Mouse (Mus musculus) naive thymus-derived CD4-positive, alpha-beta T cell, adult 2 months (primary cell): Measurements from ENCODE around the gene Kcnmb2.

Experiments
- DNase-seq: peaks from one replicate; pipeline ENCODE4 v3.0.0-alpha.2; 2011; ENCODE audit warnings: low read depth

Kcnmb2 gene

DNA sequence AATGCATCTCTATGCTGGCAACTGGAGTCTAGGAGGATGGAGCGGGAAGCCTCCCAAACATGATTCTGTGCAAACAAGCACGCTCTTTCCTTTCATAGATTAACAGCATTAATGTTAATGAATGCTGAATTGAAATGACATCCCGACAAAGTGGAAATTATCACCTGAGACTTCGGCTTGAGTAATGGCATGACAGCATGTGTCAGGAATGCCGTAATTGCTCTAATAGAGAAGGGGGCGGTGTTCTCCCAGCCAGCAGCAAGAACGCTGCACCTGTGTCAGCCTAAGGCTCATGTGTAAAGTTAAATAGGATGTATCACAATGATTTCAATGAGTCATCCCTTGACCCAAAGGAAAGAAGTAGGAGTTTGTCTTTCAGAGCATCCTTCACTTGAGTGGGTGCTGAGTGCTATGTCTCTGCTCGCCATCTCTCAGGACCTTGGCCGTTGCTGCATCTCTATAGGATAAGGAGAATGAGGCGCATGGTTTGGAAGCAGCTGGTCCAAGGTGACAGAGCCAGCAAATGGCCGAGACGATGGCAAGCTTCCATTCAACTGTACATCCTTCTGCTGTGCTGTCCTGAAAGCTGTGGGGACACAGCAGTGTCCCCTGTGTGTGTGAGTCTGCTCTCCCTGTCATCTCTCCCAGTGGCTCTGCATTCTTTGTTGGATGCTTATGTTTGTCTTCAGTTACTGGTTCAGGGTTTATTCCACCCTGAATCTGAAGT, 110.1 kb downstream of the Kcnmb2 start:
- no peak for DNase-seq

DNA sequence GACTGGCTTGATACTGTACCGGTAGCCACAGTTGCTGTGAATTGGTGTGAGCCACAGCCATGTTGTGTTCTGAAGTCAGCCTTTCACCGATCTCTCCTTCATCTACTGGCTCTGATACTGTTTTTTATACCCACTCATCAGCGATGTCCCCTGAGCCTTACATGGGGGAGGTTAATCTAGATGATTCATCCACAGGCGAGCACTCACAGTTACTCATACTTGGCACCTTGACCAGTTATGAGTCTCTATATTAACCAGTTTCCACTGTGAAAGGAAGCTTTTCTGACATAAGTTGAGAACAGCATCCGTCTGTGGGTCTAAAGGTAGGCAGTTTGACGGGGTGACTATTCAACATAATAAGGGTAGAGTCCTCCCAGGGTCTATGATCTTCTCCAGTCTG, 118.7 kb downstream of the Kcnmb2 start:
- DNase-seq = no peak

DNA sequence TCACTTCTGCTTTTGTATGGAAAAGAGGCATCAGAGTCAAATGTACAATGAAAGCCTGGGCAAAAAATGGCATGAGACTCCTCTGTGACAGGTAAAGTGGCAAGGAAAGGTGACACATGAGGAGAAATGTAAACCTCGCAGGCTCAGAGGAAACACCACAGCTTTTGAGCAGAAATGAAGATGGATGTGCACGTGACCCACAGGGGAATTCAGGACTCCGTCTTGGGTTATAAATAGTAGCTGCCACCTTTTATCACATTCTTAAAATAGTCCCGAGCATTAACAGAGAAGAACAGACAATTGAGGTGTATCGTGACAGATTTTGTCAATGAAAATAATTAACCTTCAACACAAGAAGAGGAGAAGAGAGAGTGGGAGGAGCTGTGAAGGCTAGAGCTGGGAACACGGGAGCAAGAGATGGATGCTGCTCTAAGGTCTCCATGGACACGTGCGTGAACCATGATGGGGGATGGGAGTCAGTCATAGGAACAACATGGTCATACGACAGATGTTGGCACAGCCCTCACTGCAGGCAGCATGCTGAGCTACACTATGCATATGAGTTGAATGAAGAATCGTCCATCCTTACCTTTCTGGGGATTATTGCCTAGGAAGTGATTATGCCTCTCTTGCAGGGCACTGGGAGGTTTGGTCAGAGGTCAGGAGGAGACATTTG, 127.2 kb downstream of the Kcnmb2 start:
- no peak for DNase-seq

DNA sequence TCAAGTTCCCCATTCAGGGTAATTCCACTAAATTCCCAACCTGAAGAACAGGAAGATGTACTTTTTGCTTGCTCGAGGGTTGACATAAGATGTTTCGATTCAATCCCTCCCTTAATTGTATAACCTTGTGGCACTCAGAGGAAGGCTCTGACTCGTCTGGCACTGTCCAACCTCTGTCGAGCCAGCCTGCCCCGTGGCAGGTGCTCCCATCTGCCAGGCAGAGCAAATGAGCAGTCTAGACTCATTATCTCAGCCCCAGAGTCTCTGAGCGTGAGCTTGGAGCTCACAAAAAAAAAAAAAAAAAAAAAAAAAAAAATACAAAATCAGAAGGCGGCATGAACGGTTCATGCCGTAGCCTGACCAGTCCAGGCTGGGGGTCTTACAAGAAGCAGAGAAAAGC, 130.1 kb downstream of the Kcnmb2 start:
- DNase-seq = no peak

DNA sequence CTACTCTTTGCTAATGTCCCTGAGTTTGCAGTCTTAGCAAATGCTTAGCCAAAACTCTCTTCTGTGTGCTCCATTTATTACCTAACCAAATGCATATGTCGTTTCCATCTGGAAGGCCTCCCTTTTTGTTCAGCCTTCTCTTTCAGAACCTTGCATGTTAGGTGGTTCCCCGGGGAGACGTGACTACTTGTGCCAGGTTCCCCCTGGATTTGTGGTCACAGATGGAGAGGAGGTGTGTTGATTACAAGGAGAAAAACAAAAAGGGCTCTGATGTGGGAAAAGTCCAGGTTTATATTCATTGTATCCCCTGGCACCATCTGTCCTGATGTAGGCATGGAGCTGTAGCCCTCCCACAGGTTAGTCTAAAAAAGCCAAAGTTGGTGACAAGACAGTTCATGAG, 141.5 kb downstream of the Kcnmb2 start:
- DNase-seq = no peak

DNA sequence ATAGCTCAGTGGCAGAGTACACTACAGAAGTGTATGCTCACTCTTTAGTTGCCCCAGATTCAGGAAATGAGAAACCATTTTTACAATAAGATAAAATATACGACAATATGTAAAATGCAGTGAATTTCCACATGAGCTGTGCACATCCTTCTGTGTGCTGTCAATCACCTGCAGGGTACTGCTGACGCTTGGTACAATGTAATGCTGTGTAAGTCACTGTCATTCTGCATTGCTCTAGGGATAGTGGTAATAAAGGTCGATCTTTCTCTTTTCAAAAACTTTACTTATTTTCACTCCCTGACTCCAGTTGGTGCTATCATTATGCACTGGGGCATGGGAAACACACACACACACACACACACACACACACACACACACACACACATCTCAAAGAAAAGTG, 146.5 kb downstream of the Kcnmb2 start:
- DNase-seq = no peak

DNA sequence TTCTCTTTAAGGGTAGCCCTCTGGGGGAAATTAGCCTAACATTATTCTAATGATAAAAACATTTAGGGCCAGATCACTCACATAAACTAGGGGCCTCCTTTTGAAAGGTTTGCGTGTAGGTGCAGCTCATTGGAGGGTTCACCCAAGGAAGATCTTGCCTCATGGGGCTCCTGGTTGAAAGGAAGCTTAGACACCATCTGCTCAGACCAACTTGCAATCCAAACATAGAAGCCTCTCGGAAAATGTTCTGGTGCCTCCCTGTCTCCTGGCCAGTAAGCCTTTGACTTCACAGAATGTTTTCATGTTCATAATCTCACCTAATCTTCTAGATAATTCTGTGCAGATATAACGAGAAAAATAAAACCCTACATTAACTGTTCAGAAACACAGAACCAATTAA, 150.3 kb downstream of the Kcnmb2 start:
- no peak for DNase-seq

DNA sequence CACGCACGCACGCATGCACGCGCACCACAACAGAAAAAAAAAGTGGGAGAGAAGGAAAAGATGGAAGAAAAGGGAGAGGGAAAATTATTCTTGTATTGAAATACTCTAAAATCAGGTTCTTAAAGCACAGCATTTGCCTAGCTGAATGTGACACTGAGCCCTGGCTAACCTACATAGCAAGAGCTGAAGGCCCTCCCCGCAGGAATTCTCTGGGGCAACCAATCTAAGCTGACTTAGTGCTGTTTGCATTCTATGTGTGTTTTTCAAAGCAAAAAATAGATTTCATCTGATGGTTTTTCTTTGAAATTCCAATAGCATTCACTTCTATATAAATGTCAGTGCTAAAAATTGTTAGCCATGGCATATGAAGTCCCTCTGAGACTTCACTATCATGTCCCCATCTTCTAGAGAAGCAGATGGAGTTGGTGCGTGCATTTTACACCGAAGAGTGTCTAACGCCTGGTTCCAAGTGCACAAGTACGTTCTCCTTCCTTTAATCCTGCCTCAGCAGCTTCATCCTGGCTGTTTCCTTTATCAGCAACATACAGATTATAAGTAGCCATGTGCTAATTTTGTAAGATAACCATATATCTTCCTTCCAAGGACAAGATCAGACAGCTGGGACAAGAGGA, 151.4 kb downstream of the Kcnmb2 start:
- no peak for DNase-seq

DNA sequence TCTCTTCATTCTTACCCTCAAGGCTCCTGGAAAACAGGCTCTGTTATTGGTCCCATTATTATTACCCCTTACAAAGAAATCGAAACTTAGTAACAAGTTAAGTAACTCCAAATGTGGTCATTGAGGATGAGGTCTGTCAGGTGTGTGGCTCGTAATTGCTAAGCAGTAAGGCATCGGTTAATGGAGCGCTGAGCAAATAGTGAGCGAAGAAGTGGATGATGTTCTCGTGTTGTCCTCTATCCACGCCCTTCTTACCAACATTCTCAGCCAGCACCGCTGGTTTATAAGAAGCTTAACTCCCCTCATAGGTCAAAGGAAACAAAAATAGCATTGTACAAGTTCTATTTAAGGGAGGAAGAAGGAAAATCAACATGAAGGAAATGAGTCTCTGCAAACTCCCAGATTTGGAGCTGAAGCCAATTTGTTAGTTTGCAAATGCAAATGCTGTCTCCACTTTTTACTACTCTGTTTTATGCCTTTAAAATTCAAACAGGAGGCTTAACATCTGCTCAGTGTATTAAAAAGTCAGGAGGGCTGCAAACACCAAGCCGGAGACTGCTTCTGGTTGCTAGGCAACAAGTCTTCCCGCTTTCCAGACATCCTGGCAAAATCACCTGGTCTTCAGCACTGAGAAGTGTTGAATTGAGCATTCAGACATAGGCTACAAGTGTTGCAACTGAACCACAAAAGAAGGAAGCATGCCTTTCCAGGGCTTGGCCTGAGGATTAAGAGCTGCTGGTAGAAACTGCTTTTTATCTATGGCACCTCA, 157.8 kb downstream of the Kcnmb2 start:
- no peak for DNase-seq

DNA sequence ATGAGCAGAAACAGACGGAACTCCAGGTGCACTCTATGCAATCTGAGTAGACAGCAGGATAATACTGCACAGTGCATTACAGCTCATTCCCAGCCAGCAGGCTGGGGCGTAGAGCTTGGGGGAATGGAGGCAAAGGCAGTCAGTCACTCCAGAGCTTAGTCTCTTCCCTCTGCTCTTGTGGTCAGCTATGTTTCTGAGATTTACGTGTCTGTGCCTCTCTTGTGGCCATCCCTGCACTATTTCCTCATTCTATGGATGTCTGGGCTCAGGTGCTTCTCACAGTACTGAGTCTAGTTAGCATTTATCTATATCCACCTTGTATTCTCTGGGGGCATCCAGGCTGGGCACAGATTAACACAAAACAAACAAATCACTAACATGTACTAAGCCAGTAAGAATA, 160.4 kb downstream of the Kcnmb2 start:
- no peak for DNase-seq

DNA sequence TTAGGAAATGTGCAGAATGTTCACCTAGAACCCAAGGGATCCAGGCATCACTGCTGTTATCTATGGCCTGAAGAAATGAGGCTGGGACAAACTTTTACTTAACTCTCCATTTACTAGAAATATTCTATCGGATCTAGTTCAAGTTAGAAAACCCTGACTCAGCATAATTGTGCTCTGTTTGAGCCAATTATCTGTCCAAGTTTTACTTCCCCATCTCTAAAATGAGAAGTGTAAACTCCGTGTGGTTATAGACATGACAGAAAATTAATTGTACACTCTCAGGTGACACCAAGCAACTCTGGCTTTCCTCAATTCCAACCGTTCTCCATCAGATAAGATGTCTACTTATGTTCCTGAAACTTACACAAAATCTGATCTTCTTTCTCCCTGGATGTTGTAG, 161.0 kb downstream of the Kcnmb2 start:
- no peak for DNase-seq

DNA sequence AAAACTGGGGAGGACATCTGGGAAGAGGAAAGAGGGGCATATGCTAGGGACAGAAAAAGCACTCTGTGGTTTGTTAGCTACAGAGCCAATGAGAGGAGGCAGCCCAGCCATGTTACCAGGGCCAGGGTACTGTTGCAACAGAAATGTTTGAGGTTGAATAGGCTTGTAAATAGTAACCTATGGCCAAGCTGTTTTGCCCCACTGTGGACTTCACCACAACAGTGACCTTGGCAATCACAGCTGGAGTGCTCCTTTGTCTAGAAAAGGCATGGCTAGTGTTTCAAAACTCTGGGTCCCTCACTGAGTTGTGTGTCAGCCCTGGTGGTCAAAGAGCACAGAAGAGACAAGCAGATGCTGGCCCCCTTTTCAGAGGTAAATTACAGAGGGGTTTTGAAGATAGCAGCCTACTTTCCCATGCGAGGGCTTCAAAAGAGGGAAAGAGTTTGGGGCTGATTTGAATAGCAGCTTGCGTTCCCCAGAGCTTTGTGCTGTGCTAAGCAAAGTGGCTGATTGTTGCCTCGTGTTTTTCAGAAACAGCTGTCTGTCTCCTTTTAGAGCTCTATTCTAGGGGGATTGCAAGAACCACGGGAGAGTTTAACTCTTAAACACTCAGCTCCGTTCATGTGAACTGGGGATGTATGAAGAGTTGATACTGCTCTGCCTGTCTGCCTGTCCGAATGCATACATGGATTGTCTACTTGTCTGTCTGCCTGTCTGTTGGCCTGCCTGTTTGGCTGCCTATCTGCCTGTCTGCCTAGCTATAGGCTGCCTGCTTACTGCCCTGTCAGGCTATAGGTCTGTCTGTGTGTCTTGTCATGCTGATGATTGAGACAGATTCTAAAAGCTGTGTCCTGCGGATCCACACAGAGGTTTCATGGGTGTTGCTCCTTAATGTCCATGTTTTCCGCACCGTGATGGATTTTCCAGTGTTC, 165.0 kb downstream of the Kcnmb2 start:
- DNase-seq = no peak

DNA sequence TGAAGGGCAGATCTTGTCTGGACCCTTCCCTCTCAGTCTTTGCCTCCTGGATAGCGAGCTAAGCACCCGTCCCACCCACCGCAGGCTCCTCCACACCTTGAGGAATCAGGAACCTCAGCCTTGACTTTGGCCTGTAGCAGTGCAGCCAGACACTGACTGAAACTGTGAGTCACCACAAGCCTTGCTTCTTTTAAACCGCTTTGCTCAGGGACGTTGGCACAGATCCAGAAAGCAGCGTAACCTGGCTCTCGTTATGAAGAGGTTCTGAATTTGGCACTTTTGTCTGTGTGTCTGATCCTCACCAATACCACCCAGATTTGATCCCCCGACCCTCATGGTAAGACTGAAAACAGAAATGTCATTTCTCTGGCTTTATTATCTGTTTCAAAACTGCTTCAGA, 171.6 kb downstream of the Kcnmb2 start:
- no peak for DNase-seq

DNA sequence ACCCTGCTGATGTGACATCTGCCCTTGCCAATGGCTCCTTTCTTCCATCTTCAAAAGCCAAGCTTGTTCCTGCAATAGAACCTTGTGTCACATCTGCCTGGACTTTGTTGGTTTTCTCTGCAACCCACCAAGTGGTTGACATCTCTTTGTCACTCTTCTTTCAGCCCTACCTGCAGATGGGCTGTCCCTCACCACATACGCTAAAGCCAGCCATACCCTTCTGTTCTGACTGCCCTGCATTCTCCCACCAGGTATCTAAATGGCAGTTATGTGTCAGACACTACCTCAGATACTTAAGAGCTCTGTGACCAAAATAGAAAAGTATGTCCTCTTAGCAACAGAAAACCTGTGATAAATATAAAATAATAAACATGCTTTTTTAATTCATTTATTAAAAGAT, 186.5 kb downstream of the Kcnmb2 start:
- DNase-seq = no peak

DNA sequence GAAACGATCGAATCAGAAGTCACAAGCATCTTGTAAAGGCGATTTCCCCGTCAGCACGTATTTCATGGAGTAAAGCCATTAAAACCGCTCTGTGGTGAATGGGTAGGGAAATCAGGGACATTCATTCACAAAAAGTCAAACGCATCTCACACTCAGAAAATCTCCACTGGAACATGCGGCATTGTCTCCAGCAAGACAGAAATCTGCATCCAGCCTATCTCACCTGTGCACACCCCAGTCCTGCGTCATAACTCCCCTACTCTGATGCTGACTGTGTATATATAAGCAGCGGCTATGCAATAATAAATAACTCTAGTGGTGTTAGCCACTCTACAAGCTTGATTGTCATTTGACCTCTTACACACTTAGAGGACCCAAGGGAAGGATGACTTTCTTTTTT, 199.1 kb downstream of the Kcnmb2 start:
- no peak for DNase-seq

DNA sequence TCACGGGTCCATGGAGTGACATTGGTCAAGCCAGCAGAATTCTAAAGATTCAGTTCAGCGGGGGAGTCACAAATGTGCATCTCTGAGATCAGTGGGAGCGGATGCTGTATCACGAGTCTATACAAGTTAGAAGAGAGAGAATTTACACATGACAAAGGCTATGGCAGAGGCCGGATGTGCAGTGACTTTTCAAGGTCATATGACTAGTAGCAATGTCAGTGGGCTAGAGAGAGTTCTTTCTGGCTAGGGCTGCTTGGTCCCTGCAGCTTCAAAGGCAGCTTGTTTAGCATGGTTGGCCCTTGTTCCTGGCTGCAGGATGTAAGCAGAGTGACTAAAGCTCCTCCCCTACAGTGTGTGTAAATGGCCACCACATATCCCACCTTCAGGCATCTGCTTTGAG, 217.5 kb downstream of the Kcnmb2 start:
- no peak for DNase-seq

DNA sequence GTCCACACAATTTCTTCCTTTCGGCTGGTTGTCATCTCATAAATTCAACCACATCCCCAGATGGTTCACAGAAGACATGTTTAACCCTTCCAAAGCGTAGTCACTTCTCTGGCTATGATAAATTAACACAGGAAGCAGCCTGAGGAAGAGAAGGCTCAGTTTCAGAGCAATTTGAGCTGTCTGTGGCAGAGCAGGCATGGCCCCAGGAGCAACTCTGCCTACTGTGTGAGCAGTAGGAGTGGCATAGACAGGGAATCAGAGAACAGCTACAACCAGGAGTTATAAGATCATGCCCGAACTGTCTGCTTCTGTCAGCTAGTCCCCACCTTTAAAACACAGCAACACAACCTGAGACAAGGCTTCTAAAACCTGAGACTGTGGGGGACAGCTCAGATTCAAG, 219.4 kb downstream of the Kcnmb2 start:
- no peak for DNase-seq

DNA sequence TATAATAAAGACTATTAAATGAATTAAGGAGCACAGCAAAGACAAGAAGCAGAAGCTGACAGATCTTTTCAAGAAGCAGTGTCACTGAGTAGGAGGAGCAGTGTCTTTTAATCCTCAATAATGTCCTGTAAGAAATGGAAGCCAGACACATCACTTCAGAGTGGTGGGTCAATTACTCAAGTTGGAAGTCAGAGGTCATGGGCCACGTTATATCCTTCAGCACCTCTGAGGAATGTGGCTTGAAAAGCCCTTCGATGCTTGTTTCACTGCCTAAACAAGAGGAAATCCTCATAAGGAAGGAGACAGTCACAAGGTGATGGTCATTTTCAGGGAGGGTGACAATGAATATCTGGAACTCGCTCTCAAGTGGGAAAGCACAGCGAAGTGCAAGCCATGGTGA, 223.1 kb downstream of the Kcnmb2 start:
- DNase-seq = no peak

DNA sequence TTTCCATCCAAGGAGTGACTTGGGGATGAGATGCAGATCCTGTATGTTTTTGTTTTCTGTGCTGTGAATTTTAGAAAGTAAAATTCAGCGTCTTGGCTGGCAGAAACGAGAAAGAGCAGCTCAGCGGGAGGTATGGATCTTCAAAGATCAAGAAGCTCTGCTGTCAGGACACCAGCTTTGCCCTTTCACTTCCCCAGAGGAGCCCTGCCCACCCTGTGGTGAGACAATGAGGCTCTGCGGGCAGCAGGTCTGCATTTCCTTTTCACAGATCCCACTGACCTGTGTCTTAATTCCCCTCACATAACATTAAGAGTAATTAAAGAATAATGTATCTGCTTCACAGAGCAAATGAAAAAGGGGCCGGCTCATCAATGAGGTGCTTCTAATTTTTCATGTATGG, 226.1 kb downstream of the Kcnmb2 start:
- no peak for DNase-seq

DNA sequence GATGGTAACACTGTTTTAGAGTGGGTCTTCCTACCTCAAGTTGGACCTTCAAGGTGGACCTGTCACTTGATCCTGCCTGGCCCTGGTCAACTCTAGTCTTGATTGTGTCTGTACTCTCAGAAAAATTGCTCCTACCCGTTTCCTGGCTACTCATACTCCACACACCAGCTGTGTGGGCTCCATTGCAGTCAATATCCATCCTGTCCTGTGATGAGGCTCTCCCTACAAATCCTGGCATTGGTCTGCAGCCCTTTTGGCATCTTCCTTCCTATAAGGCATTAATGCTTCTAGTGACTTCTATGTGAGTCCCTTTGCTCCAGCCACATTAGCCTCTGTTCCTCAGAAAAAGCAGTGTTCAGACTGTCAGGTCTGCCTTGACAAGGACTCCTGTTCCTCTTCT, 228.4 kb downstream of the Kcnmb2 start:
- DNase-seq = no peak

DNA sequence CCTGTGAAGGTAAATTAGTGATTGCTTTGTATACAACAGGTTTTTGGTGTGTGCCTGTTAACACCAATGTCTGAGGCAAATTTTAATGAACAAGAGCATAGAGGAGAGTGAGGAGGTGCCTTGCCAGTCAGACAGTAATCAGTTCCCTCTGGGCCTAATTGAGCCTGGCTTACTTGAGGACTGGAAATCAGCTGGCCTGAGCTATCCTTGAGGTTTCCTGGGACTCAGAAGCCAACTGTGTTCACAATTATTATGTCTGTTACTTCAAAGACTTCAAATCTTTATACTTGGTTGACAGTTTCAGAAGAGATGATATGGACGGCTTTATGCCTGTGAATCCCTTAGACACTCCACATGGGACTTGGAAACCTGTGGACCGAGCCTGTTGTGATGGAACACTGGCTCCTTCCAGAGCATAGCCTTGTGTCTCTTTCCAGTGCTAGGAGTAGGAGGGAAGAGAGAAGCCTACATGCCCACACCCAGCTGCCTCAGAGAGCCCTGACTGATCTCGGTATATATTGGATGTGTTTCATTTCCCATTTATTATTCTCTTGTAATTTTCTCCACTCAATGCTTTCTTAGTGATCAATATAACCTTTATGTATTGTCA, 230.2 kb downstream of the Kcnmb2 start:
- DNase-seq = no peak
